Mouse (Mus musculus): ENCODE data around the gene Tmem145. TPM values are rescaled to one million over a fixed set of nuclear protein-coding genes. Genes with fewer than 3 reads are reported as not detected.
"Not testable (repeated sequence)": the region's sequence is repeated elsewhere in the genome, so short reads cannot be mapped to it uniquely, and the experiment has no call there.

The Tmem145 gene
- polyA plus RNA-seq (2014; fragmentation: Nextera tagmentation; extraction: Ambion mirVana): 14.5 and 25.5 TPM in 2 replicates

- Histone ChIP-seq H3K4me2 (ENCODE audit: low read length) (peak within 1 kb of the TSS; percentile 87), H3K9me3 (replicated peaks; ENCODE audit: control insufficient read depth, low read length) (no peaks in the 10 kb centered on the region), H3K36me3 (ENCODE audit: control insufficient read depth, insufficient read depth, low read length) (no peaks in the 10 kb centered on the region), H3K4me1 (ENCODE audit: control insufficient read depth, insufficient read depth, low read length) (0 out of 2 replicates have a peak, but pooled peaks cover 4% of the 10 kb centered on the region), H3K4me3 (ENCODE audit: low read depth, low read length) (peak within 1 kb of the TSS; percentile 62), H3K9ac (ENCODE audit: low read length) (peak within 1 kb of the TSS; percentile 83), H3K27me3 (replicated peaks; ENCODE audit: control insufficient read depth, insufficient read depth, low read length) (peaks cover 2% of the 10 kb centered on the region; the same call in 1 of the 2 replicates), H3K27ac (ENCODE audit: low read depth, low read length) (peak within 1 kb of the TSS; percentile 85)
- DNase-seq (ENCODE audit: low spot score) (peak; percentile 69), ATAC-seq (peak; percentile 78)
- WGBS: under 1% methylated on average over 43 of the region's 47 CpGs
Observed at GRCm38 (mm10) chr7:25305956-25306613, at the start of gene Tmem145. Tmem145 (plus strand) TSS chr7:25306106.

GRCm38 (mm10) chr7:25261896-25262295, 44.0 kb upstream of the Tmem145 start:
- Histone ChIP-seq H3K36me3 (ENCODE audit: control insufficient read depth, insufficient read depth, low read length) (no peaks in the 10 kb centered on the region), H3K4me3 (ENCODE audit: low read depth, low read length) (no peak overlapping the region), H3K9ac (ENCODE audit: low read length) (no peak overlapping the region), H3K27ac (ENCODE audit: low read depth, low read length) (no peak overlapping the region), H3K4me1 (ENCODE audit: control insufficient read depth, insufficient read depth, low read length) (peaks cover 2% of the 10 kb centered on the region), H3K27me3 (replicated peaks; ENCODE audit: control insufficient read depth, insufficient read depth, low read length) (no peaks in the 10 kb centered on the region), H3K4me2 (ENCODE audit: low read length) (no peak overlapping the region), H3K9me3 (replicated peaks; ENCODE audit: control insufficient read depth, low read length) (no peaks in the 10 kb centered on the region)
- DNase-seq (ENCODE audit: low spot score) (no peak), ATAC-seq (no peak)
- WGBS: 62% methylated on average over 1 of the region's 1 CpGs

DNA sequence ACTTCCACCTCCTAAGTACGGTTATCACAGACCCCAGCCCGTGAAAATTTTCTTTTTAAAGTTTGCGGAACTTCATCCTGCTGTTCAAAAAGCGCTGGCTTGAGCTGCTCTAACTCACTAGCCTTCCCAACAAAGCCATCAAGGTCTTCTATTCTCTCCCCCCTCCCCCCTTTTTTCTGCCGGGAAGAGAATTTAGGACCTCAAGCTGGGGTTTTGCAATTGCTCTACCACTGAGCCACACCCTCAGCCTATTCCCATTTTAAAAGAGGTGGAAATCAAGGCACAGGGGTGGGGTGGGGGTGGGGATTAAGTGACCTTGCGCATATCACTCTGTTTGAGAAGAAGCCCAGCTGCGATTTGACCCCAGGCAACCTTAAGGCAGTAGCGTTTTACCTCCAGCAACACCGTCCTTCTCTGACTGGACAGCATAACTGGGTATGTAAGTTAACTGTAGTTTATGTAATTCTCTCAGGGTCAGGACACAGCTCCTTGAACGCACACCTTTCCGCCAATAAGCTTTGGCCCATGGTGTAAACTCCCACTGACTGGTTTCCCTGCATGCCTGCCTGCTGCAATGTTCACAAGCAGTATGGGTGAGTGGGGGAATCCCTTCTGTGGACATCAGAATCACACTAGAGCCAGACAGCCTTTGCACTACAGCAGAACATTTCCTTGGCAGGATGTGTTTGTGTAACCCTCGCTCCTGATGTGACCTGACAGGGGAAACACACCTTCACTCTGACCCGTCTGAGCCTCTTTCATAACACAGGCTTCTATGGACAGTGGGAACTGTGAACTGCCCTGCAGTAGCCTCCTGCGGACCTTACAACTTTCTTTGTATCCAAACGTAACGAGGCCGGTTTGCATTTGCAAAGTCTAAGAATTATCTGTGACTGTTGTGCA, 41.7 kb upstream of the Tmem145 start:
- H3K27me3 ChIP-seq (replicated peaks; ENCODE audit: control insufficient read depth, insufficient read depth, low read length): no peaks in the 10 kb centered on the region
- H3K4me3 ChIP-seq (ENCODE audit: low read depth, low read length): no peak overlapping the region
- ATAC-seq: no peak
- no peaks in the 10 kb centered on the region for H3K9me3 ChIP-seq (replicated peaks; ENCODE audit: control insufficient read depth, low read length)
- 22% methylated on average over 17 of the region's 17 CpGs for WGBS
- no peak overlapping the region for H3K9ac ChIP-seq (ENCODE audit: low read length)
- no peak for DNase-seq (ENCODE audit: low spot score)
- H3K27ac ChIP-seq (ENCODE audit: low read depth, low read length): no peak overlapping the region
- H3K4me1 ChIP-seq (ENCODE audit: control insufficient read depth, insufficient read depth, low read length): peaks cover 9% of the 10 kb centered on the region
- no peaks in the 10 kb centered on the region for H3K36me3 ChIP-seq (ENCODE audit: control insufficient read depth, insufficient read depth, low read length)
- no peak overlapping the region for H3K4me2 ChIP-seq (ENCODE audit: low read length)

DNA sequence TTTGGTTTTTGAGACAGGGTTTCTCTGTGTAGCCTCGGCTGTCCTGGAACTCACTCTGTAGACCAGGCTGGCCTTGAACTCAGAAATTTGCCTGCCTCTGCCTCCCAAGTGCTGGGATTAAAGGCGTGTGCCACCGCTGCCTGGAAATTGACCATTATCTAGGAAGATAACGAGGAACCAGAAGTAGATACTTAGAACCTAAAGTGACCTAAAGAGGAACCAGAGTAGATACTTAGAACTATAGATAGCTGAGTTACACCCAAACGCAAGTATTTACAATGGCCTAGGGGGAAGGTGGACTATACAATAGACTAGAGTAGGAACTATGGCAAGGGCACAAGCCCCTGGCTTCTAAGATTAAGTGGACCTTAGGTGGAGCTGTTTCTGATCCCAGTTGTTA, 40.2 kb upstream of the Tmem145 start:
- ATAC-seq; H3K27me3 ChIP-seq (replicated peaks; ENCODE audit: control insufficient read depth, insufficient read depth, low read length); H3K4me2 ChIP-seq (ENCODE audit: low read length); H3K36me3 ChIP-seq (ENCODE audit: control insufficient read depth, insufficient read depth, low read length); DNase-seq (ENCODE audit: low spot score); H3K9ac ChIP-seq (ENCODE audit: low read length); H3K9me3 ChIP-seq (replicated peaks; ENCODE audit: control insufficient read depth, low read length); H3K27ac ChIP-seq (ENCODE audit: low read depth, low read length); H3K4me3 ChIP-seq (ENCODE audit: low read depth, low read length): not testable (repeated sequence)
- 92% methylated on average over 5 of the region's 5 CpGs for WGBS
- peaks cover 14% of the 10 kb centered on the region for H3K4me1 ChIP-seq (ENCODE audit: control insufficient read depth, insufficient read depth, low read length)

DNA sequence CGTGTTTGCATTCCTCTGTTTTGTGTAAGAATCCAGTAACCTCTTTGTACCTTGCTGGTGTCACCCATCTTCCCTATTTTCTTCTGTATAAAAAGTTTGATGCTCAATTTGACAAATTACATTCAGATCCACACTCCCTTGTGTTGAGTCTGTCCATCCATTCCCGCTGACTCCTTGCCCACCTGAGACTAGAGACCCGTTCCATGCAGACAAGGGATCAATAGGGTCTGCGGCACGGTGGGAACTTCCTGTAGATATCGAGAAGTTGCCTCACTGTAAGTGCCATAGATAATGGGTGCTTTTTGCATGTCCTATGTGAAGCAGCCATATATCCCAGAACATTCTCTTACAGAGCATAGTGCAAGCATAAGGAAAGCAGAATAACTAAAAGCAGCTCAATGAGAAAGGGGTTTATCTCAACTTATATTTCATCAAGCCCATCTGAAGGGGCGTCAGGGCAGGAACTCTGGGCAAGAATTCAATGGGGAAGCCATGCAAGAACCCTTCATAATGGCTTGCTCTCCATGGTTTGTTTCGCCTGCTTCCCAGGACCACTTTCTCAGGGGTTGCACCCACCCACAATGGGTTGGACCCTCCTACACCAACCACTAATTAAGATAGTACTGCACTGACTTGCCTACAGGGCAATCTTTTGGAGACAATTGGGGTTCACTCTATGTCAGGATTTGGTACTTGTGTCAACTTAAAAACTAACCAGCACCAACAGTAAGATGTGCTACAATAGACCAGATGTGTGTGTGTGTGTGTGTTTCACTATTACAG, 39.5 kb upstream of the Tmem145 start:
- Histone ChIP-seq H3K4me2 (ENCODE audit: low read length) (peak overlapping the region; percentile 64), H3K27ac (ENCODE audit: low read depth, low read length) (no peak overlapping the region), H3K36me3 (ENCODE audit: control insufficient read depth, insufficient read depth, low read length) (peaks cover 7% of the 10 kb centered on the region; the same call in 1 of the 2 replicates), H3K4me1 (ENCODE audit: control insufficient read depth, insufficient read depth, low read length) (peaks cover 14% of the 10 kb centered on the region), H3K4me3 (ENCODE audit: low read depth, low read length) (peak overlapping the region; percentile 58; the same call in 1 of the 2 replicates), H3K27me3 (replicated peaks; ENCODE audit: control insufficient read depth, insufficient read depth, low read length) (no peaks in the 10 kb centered on the region), H3K9me3 (replicated peaks; ENCODE audit: control insufficient read depth, low read length) (no peaks in the 10 kb centered on the region), H3K9ac (ENCODE audit: low read length) (no peak overlapping the region)
- ATAC-seq (no peak), DNase-seq (ENCODE audit: low spot score) (no peak)
- WGBS: 88% methylated on average over 8 of the region's 8 CpGs

- no peaks in the 10 kb centered on the region for H3K9me3 ChIP-seq (replicated peaks; ENCODE audit: control insufficient read depth, low read length)
- peak within 1 kb of the TSS; percentile 73 for H3K4me3 ChIP-seq (ENCODE audit: low read depth, low read length)
- WGBS: under 1% methylated on average over 29 of the region's 29 CpGs
- peak within 1 kb of the TSS; percentile 80 for H3K4me2 ChIP-seq (ENCODE audit: low read length)
- ATAC-seq (peak; percentile 85), DNase-seq (ENCODE audit: low spot score) (peak; percentile 100)
- no peaks in the 10 kb centered on the region for H3K27me3 ChIP-seq (replicated peaks; ENCODE audit: control insufficient read depth, insufficient read depth, low read length)
- peaks cover 14% of the 10 kb centered on the region for H3K4me1 ChIP-seq (ENCODE audit: control insufficient read depth, insufficient read depth, low read length)
- peaks cover 16% of the 10 kb centered on the region for H3K36me3 ChIP-seq (ENCODE audit: control insufficient read depth, insufficient read depth, low read length)
- H3K27ac ChIP-seq (ENCODE audit: low read depth, low read length): peak within 1 kb of the TSS; percentile 84
- H3K9ac ChIP-seq (ENCODE audit: low read length): peak within 1 kb of the TSS; percentile 81
Observed at GRCm38 (mm10) chr7:25267301-25267750, 38.6 kb upstream of the Tmem145 start, which contains the start of gene Cic. Cic (plus strand) TSS chr7:25267704.

DNA sequence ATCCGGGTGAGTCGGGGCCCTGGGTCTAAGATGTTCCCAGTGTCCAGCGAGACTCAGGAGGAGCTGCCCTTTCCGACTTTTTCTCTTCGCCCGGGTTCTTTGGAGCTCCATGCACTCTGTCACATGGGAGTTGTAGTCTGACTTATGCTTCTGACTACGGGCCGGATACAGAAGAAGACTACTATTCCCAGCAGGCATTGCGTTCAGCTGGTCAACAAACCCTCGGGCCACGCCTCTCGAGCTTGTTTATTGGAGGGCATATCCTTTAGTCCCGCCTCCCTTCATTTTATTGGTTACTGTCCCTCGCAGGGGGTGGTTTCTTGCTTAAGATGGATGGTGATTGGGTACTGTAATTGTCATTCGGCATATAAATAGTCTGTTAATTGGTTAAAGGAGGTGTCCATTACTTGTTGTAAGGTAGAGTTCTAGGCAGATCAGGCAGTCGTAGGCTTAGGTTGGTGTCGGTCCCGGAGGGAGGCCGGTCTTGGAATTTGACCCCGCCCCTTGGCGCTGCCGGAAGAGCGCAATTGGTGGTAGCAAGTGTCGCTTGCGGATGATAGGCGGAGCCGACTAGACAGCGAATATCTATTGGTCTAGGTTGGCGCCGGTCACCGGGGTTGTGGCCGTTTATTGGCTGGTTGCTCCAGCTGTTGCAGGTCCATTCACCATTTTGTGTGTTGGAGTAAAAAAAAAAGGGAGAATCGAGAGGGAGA, 38.0 kb upstream of the Tmem145 start:
- peak; percentile 96 for ATAC-seq
- H3K9me3 ChIP-seq (replicated peaks; ENCODE audit: control insufficient read depth, low read length): no peaks in the 10 kb centered on the region
- H3K27me3 ChIP-seq (replicated peaks; ENCODE audit: control insufficient read depth, insufficient read depth, low read length): no peaks in the 10 kb centered on the region
- H3K4me3 ChIP-seq (ENCODE audit: low read depth, low read length): peak overlapping the region; percentile 73
- peak overlapping the region; percentile 81 for H3K9ac ChIP-seq (ENCODE audit: low read length)
- peak; percentile 100 for DNase-seq (ENCODE audit: low spot score)
- H3K27ac ChIP-seq (ENCODE audit: low read depth, low read length): peak overlapping the region; percentile 84
- H3K36me3 ChIP-seq (ENCODE audit: control insufficient read depth, insufficient read depth, low read length): peaks cover 22% of the 10 kb centered on the region
- peak overlapping the region; percentile 80 for H3K4me2 ChIP-seq (ENCODE audit: low read length)
- peaks cover 14% of the 10 kb centered on the region for H3K4me1 ChIP-seq (ENCODE audit: control insufficient read depth, insufficient read depth, low read length)
- WGBS: under 1% methylated on average over 33 of the region's 33 CpGs

- H3K4me3 ChIP-seq (ENCODE audit: low read depth, low read length): peak overlapping the region; percentile 73
- peaks cover 28% of the 10 kb centered on the region for H3K36me3 ChIP-seq (ENCODE audit: control insufficient read depth, insufficient read depth, low read length)
- peaks cover 14% of the 10 kb centered on the region for H3K4me1 ChIP-seq (ENCODE audit: control insufficient read depth, insufficient read depth, low read length)
- peak overlapping the region; percentile 81 for H3K9ac ChIP-seq (ENCODE audit: low read length)
- ATAC-seq (no peak), DNase-seq (ENCODE audit: low spot score) (no peak)
- H3K4me2 ChIP-seq (ENCODE audit: low read length): peak overlapping the region; percentile 80
- H3K27me3 ChIP-seq (replicated peaks; ENCODE audit: control insufficient read depth, insufficient read depth, low read length): no peaks in the 10 kb centered on the region
- WGBS: 3% methylated on average over 7 of the region's 7 CpGs
- H3K27ac ChIP-seq (ENCODE audit: low read depth, low read length): peak overlapping the region; percentile 82
- no peaks in the 10 kb centered on the region for H3K9me3 ChIP-seq (replicated peaks; ENCODE audit: control insufficient read depth, low read length)
Observed at GRCm38 (mm10) chr7:25268588-25268987, 37.3 kb upstream of the Tmem145 start.
